Mouse (Mus musculus): ENCODE data around the gene Srd5a1. TPM values are rescaled to one million over a fixed set of nuclear protein-coding genes. Genes with fewer than 3 reads are reported as not detected.

Gene Srd5a1
- polyA plus RNA-seq, 1 experiment from 2014 or later, result 24.1 TPM

DNA sequence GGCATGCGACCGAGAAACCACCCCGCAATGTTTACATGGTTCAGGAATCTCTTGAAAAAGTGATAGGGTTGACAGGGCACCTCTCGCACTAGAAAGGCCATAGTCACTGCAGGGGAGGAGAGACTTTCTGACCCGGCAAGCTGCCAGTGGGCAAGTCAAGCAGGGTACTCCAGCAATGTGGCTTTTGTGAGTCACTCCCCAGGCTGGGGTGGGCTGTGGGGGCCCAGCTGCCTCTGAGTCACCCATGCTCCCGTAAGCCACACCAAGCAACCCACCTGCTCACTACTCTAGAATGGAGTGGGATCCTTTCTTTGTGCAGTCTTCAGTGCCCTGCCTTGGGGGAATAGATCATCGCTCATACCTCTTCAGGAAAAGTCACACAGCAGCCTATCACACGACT lies 17.8 kb downstream of the Srd5a1 start:
- H3K9ac ChIP-seq (ENCODE audit: low read depth, low read length), result no peak overlapping the region
- no peaks in the 10 kb centered on the region for H3K9me3 ChIP-seq (ENCODE audit: control insufficient read depth, low read length)
- no peaks in the 10 kb centered on the region for H3K36me3 ChIP-seq (ENCODE audit: control insufficient read depth, insufficient read depth, low read length)
- 71% methylated on average over 8 of the region's 8 CpGs for whole genome bisulfite sequencing
- H3K27ac ChIP-seq (ENCODE audit: low read depth, low read length), result no peak overlapping the region
- no peak overlapping the region for H3K4me3 ChIP-seq (ENCODE audit: low read length)
- H3K27me3 ChIP-seq (ENCODE audit: control insufficient read depth, insufficient read depth, low read length), result no peaks in the 10 kb centered on the region
- H3K4me1 ChIP-seq (ENCODE audit: control insufficient read depth, insufficient read depth, low read length), result 0 out of 2 replicates have a peak, but pooled peaks cover 6% of the 10 kb centered on the region
- no peak overlapping the region for H3K4me2 ChIP-seq (replicated peaks; ENCODE audit: low read depth, low read length)
- ATAC-seq (ENCODE audit: low FRiP score, low TSS enrichment), result peak; percentile 32; the same call in 1 of the 2 replicates

DNA sequence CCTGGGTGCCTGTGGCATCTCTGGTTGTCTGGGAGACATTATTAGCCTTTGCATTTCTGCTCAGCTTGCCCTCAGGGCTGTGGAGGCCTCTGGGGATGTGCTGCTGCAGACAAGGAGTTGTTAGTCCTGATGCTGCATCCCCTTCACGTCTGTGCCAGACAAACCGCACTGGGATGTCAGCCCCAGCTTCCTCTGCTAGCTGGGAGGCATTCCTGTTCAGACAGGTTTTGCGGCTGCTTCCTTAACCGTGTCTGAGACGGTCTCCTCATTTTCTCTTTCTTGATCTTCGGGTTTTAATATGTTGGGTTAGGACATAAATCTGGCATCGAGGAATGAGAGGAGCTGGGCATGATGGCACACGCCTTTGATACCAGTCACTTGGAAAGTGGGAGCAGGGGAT lies 19.0 kb downstream of the Srd5a1 start:
- Histone ChIP-seq H3K36me3 (ENCODE audit: control insufficient read depth, insufficient read depth, low read length) (no peaks in the 10 kb centered on the region), H3K9me3 (ENCODE audit: control insufficient read depth, low read length) (no peaks in the 10 kb centered on the region), H3K27ac (ENCODE audit: low read depth, low read length) (no peak overlapping the region), H3K4me1 (ENCODE audit: control insufficient read depth, insufficient read depth, low read length) (0 out of 2 replicates have a peak, but pooled peaks cover 6% of the 10 kb centered on the region), H3K9ac (ENCODE audit: low read depth, low read length) (no peak overlapping the region), H3K4me2 (replicated peaks; ENCODE audit: low read depth, low read length) (no peak overlapping the region), H3K27me3 (ENCODE audit: control insufficient read depth, insufficient read depth, low read length) (no peaks in the 10 kb centered on the region), H3K4me3 (ENCODE audit: low read length) (no peak overlapping the region)
- WGBS, result 79% methylated on average over 8 of the region's 8 CpGs
- ATAC-seq (ENCODE audit: low FRiP score, low TSS enrichment), result no peak

DNA sequence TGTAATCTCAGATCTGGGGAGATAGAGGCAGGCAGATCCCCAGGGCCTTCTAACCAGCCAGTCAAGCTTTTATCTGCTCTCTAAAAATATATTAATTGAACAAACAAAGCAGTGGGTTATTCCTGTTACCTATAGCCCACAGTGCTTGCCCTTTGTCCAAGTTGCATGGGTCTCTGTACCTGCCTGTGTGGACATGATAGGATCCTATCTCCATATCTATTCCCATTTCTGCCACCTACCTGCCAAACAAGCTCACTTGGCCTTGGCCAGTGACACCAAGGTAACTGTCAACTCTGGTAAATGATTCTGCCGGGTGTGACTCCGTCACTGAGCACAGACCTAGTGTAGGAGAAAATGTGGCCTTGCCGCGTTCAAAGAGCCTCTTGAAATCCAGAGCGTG lies 19.9 kb downstream of the Srd5a1 start:
- no peaks in the 10 kb centered on the region for H3K36me3 ChIP-seq (ENCODE audit: control insufficient read depth, insufficient read depth, low read length)
- no peak for ATAC-seq (ENCODE audit: low FRiP score, low TSS enrichment)
- no peak overlapping the region for H3K4me2 ChIP-seq (replicated peaks; ENCODE audit: low read depth, low read length)
- no peak overlapping the region for H3K9ac ChIP-seq (ENCODE audit: low read depth, low read length)
- H3K27me3 ChIP-seq (ENCODE audit: control insufficient read depth, insufficient read depth, low read length), result no peaks in the 10 kb centered on the region
- WGBS, result 95% methylated on average over 5 of the region's 5 CpGs
- H3K9me3 ChIP-seq (ENCODE audit: control insufficient read depth, low read length), result no peaks in the 10 kb centered on the region
- H3K4me3 ChIP-seq (ENCODE audit: low read length), result no peak overlapping the region
- H3K4me1 ChIP-seq (ENCODE audit: control insufficient read depth, insufficient read depth, low read length), result 0 out of 2 replicates have a peak, but pooled peaks cover 6% of the 10 kb centered on the region
- H3K27ac ChIP-seq (ENCODE audit: low read depth, low read length), result no peak overlapping the region

DNA sequence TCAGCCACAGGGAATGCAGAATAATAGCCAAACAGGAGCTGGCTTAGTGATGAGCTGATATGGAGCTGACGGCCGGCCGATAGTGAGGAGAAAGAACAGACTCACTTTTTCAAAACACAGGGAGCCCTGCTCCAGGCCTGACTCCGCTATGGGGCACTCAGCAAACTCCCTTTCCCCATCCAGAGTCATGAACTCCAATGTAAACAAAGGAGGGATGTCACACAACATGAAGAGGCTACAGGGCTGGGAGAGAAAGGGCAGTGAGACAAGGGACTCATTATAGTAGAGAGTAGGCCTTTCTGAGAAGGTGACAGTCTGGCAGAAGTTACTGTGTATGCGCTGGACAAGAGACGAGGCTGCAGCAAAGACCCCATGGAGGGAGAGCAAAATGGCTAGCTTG lies 23.0 kb downstream of the Srd5a1 start:
- Histone ChIP-seq H3K9ac (ENCODE audit: low read depth, low read length) (no peak overlapping the region), H3K4me2 (replicated peaks; ENCODE audit: low read depth, low read length) (no peak overlapping the region), H3K4me1 (ENCODE audit: control insufficient read depth, insufficient read depth, low read length) (0 out of 2 replicates have a peak, but pooled peaks cover 2% of the 10 kb centered on the region), H3K4me3 (ENCODE audit: low read length) (no peak overlapping the region), H3K9me3 (ENCODE audit: control insufficient read depth, low read length) (no peaks in the 10 kb centered on the region), H3K36me3 (ENCODE audit: control insufficient read depth, insufficient read depth, low read length) (no peaks in the 10 kb centered on the region), H3K27me3 (ENCODE audit: control insufficient read depth, insufficient read depth, low read length) (no peaks in the 10 kb centered on the region), H3K27ac (ENCODE audit: low read depth, low read length) (no peak overlapping the region)
- no peak for ATAC-seq (ENCODE audit: low FRiP score, low TSS enrichment)
- WGBS, result 67% methylated on average over 6 of the region's 6 CpGs

DNA sequence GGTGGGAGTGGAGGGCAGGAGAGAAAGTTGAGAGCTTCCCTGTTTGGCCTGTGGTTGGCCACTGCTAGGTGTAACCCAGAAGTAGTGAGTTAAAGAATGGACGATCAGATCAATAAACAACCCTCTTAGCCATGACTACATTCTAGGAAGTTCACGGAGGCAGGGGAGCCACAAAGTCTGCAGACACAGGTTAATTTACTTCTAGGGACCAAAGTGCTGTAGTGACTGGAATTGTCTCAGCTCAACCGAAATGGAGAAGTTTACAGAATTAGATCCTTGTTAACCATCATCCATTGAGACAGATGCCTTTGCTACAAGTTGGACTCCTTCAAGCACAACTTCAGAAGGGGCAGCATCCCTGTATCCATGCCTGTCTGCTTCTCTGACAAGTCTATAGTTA lies 23.4 kb downstream of the Srd5a1 start:
- Histone ChIP-seq H3K4me3 (ENCODE audit: low read length) (no peak overlapping the region), H3K4me2 (replicated peaks; ENCODE audit: low read depth, low read length) (no peak overlapping the region), H3K27me3 (ENCODE audit: control insufficient read depth, insufficient read depth, low read length) (no peaks in the 10 kb centered on the region), H3K9ac (ENCODE audit: low read depth, low read length) (no peak overlapping the region), H3K4me1 (ENCODE audit: control insufficient read depth, insufficient read depth, low read length) (no peaks in the 10 kb centered on the region), H3K9me3 (ENCODE audit: control insufficient read depth, low read length) (no peaks in the 10 kb centered on the region), H3K27ac (ENCODE audit: low read depth, low read length) (no peak overlapping the region), H3K36me3 (ENCODE audit: control insufficient read depth, insufficient read depth, low read length) (no peaks in the 10 kb centered on the region)
- WGBS, result 66% methylated on average over 3 of the region's 3 CpGs
- no peak for ATAC-seq (ENCODE audit: low FRiP score, low TSS enrichment)

DNA sequence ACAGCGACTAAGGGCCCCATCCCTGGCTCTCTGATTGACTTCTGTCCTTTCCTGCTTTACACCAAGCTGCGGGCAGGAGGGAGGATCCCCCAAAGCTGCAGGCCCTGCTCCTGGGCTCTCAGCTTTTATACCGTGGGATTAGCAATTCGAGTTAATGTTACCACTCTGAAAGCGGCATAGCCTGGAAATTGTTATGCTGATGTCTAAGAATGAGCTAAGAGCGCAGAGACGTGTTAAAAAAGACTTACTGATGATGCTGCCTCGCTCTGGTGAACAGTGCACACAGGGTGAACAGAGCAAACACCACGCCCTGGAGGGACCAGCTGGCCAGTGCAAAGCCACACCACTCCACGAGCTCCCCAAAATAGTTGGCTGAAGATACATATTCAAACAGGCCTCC lies 24.9 kb downstream of the Srd5a1 start:
- no peak overlapping the region for H3K9ac ChIP-seq (ENCODE audit: low read depth, low read length)
- H3K27ac ChIP-seq (ENCODE audit: low read depth, low read length), result no peak overlapping the region
- H3K9me3 ChIP-seq (ENCODE audit: control insufficient read depth, low read length), result no peaks in the 10 kb centered on the region
- no peak for ATAC-seq (ENCODE audit: low FRiP score, low TSS enrichment)
- no peaks in the 10 kb centered on the region for H3K4me1 ChIP-seq (ENCODE audit: control insufficient read depth, insufficient read depth, low read length)
- WGBS, result 58% methylated on average over 10 of the region's 10 CpGs
- H3K36me3 ChIP-seq (ENCODE audit: control insufficient read depth, insufficient read depth, low read length), result no peaks in the 10 kb centered on the region
- H3K4me2 ChIP-seq (replicated peaks; ENCODE audit: low read depth, low read length), result no peak overlapping the region
- no peak overlapping the region for H3K4me3 ChIP-seq (ENCODE audit: low read length)
- H3K27me3 ChIP-seq (ENCODE audit: control insufficient read depth, insufficient read depth, low read length), result no peaks in the 10 kb centered on the region

DNA sequence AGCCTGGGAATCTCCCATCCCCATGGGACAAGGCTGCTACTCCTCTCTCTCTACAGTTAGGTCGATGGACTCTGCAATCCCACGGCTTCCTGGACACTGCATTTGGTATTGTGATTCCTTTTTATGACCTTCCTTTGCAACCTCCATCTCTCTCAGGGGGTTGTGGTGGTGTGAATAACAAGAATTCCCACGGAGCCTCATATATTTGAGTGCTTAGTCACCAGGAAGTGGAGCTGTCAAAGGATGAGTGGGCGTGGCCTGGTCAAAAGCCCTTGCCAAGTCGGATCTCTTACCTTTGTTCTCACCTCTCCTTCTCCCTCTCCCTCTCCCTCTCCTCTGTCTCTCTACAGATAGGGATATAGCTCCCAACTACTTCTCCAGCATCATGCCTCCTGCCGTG lies 25.4 kb downstream of the Srd5a1 start:
- Histone ChIP-seq H3K9me3 (ENCODE audit: control insufficient read depth, low read length) (no peaks in the 10 kb centered on the region), H3K27me3 (ENCODE audit: control insufficient read depth, insufficient read depth, low read length) (no peaks in the 10 kb centered on the region), H3K4me2 (replicated peaks; ENCODE audit: low read depth, low read length) (no peak overlapping the region), H3K9ac (ENCODE audit: low read depth, low read length) (no peak overlapping the region), H3K27ac (ENCODE audit: low read depth, low read length) (no peak overlapping the region), H3K4me1 (ENCODE audit: control insufficient read depth, insufficient read depth, low read length) (no peaks in the 10 kb centered on the region), H3K36me3 (ENCODE audit: control insufficient read depth, insufficient read depth, low read length) (no peaks in the 10 kb centered on the region), H3K4me3 (ENCODE audit: low read length) (no peak overlapping the region)
- 32% methylated on average over 6 of the region's 6 CpGs for WGBS
- ATAC-seq (ENCODE audit: low FRiP score, low TSS enrichment), result no peak

DNA sequence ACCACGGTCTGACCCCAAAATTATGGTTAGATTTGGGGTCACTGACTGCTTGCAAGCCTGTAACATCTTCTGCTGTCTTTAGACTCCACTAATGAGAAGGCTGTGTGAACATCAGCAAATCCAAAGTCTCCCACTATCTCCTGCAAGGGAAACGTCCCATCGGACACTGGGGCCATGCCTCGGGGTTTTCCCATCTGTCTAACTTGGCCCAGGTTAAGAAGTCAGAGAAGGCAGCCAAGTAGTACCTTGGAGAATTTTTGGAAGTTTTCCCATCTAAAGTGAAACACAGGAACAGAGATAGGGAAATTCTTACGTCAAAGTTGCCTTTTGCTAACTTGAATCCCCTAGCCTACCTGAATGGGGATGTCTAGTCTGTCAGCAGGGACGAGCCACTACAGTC lies 27.7 kb downstream of the Srd5a1 start:
- H3K9ac ChIP-seq (ENCODE audit: low read depth, low read length), result no peak overlapping the region
- 94% methylated on average over 6 of the region's 6 CpGs for WGBS
- H3K4me1 ChIP-seq (ENCODE audit: control insufficient read depth, insufficient read depth, low read length), result no peaks in the 10 kb centered on the region
- H3K36me3 ChIP-seq (ENCODE audit: control insufficient read depth, insufficient read depth, low read length), result no peaks in the 10 kb centered on the region
- no peaks in the 10 kb centered on the region for H3K27me3 ChIP-seq (ENCODE audit: control insufficient read depth, insufficient read depth, low read length)
- H3K4me2 ChIP-seq (replicated peaks; ENCODE audit: low read depth, low read length), result no peak overlapping the region
- H3K9me3 ChIP-seq (ENCODE audit: control insufficient read depth, low read length), result no peaks in the 10 kb centered on the region
- H3K4me3 ChIP-seq (ENCODE audit: low read length), result no peak overlapping the region
- ATAC-seq (ENCODE audit: low FRiP score, low TSS enrichment), result no peak
- no peak overlapping the region for H3K27ac ChIP-seq (ENCODE audit: low read depth, low read length)

DNA sequence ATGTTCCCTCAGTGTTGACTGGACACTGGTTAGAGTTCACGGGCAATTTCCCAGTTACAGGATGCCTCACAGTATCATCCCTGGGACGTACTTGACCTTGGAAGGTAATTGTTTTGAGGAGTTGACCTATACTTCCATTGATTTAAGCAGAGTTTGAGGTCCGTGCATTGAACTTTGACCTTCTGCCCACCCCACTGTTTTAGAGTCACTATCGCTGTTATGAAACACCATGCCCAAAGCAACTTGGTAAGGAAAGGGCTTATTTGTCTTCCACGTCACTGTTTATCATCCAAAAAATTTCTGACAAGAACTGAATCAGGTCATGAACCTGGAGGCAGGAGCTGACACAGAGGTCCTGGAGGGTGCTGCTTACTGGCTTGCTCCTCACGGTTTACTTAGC lies 28.8 kb downstream of the Srd5a1 start:
- Histone ChIP-seq H3K36me3 (ENCODE audit: control insufficient read depth, insufficient read depth, low read length) (no peaks in the 10 kb centered on the region), H3K27ac (ENCODE audit: low read depth, low read length) (no peak overlapping the region), H3K27me3 (ENCODE audit: control insufficient read depth, insufficient read depth, low read length) (no peaks in the 10 kb centered on the region), H3K9ac (ENCODE audit: low read depth, low read length) (no peak overlapping the region), H3K4me1 (ENCODE audit: control insufficient read depth, insufficient read depth, low read length) (no peaks in the 10 kb centered on the region), H3K4me2 (replicated peaks; ENCODE audit: low read depth, low read length) (no peak overlapping the region), H3K9me3 (ENCODE audit: control insufficient read depth, low read length) (no peaks in the 10 kb centered on the region), H3K4me3 (ENCODE audit: low read length) (no peak overlapping the region)
- 79% methylated on average over 6 of the region's 6 CpGs for WGBS
- no peak for ATAC-seq (ENCODE audit: low FRiP score, low TSS enrichment)

Measured in kidney, embryonic 14.5 days (tissue).